Mouse (Mus musculus): ENCODE results near the gene Vmn2r3. TPM values are rescaled to one million over a fixed set of nuclear protein-coding genes. Genes with fewer than 3 reads are reported as not detected.
"Not testable (repeated sequence)": the region's sequence is repeated elsewhere in the genome, so short reads cannot be mapped to it uniquely, and the experiment has no call there.

Vmn2r3 gene
- not detected in 2 replicates for polyA plus RNA-seq (2014; fragmentation: Nextera tagmentation; extraction: Ambion mirVana)

GRCm38 (mm10) chr3:64289609-64290008 is at the start of gene Vmn2r3:
Gene Vmn2r3, minus strand, starts transcription at chr3:64289709.
- no peak within 1 kb of the TSS for H3K4me3 ChIP-seq (ENCODE audit: low read depth, low read length)
- H3K4me2 ChIP-seq = no peak within 1 kb of the TSS
- DNase-seq (ENCODE audit: low spot score, missing footprints) = no peak
- no peaks in the 10 kb centered on the region for H3K9me3 ChIP-seq (ENCODE audit: control insufficient read depth, low read length)
- no peak within 1 kb of the TSS for H3K27ac ChIP-seq (ENCODE audit: low read depth, low read length)
- no peaks in the 10 kb centered on the region for H3K36me3 ChIP-seq (ENCODE audit: control insufficient read depth, insufficient read depth, low read length)
- H3K27me3 ChIP-seq (ENCODE audit: control insufficient read depth, insufficient read depth, low read length) = no peaks in the 10 kb centered on the region
- 77% methylated on average over 1 of the region's 1 CpGs for WGBS
- no peak for ATAC-seq (ENCODE audit: low FRiP score)
- no peak within 1 kb of the TSS for H3K9ac ChIP-seq (ENCODE audit: low read length)
- H3K4me1 ChIP-seq (ENCODE audit: control insufficient read depth, insufficient read depth, low read length) = no peaks in the 10 kb centered on the region

DNA sequence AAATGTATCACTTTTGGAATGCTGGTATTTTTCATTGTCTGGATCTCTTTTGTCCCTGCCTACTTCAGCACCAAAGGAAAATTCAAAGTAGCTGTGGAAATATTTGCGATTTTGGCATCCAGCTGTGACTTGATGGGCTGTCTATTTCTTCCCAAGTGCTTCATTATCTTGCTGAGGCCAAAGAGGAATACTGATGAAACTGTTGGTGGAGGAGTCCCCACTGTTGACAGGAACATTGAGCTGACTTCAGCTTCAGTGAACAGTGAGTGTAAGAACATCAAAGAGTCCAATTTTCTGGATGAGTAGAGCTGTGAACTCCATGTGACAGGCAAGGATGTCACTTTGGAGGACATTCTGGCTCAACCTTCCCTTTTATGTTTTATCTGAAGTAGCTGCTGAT is 43.0 kb upstream of the Vmn2r3 start:
- H3K9me3 ChIP-seq (ENCODE audit: control insufficient read depth, low read length) = no peaks in the 10 kb centered on the region
- H3K9ac ChIP-seq (ENCODE audit: low read length) = no peak overlapping the region
- ATAC-seq (ENCODE audit: low FRiP score) (no peak), DNase-seq (ENCODE audit: low spot score, missing footprints) (no peak)
- H3K4me3 ChIP-seq (ENCODE audit: low read depth, low read length) = no peak overlapping the region
- no peak overlapping the region for H3K4me2 ChIP-seq
- WGBS = 40% methylated on average over 1 of the region's 1 CpGs
- H3K4me1 ChIP-seq (ENCODE audit: control insufficient read depth, insufficient read depth, low read length) = no peaks in the 10 kb centered on the region
- no peaks in the 10 kb centered on the region for H3K36me3 ChIP-seq (ENCODE audit: control insufficient read depth, insufficient read depth, low read length)
- H3K27ac ChIP-seq (ENCODE audit: low read depth, low read length) = no peak overlapping the region
- no peaks in the 10 kb centered on the region for H3K27me3 ChIP-seq (ENCODE audit: control insufficient read depth, insufficient read depth, low read length)

GRCm38 (mm10) chr3:64321824-64322223 is 32.3 kb upstream of the Vmn2r3 start:
- H3K4me3 ChIP-seq (ENCODE audit: low read depth, low read length) = no peak overlapping the region
- H3K4me1 ChIP-seq (ENCODE audit: control insufficient read depth, insufficient read depth, low read length) = no peaks in the 10 kb centered on the region
- no peak overlapping the region for H3K27ac ChIP-seq (ENCODE audit: low read depth, low read length)
- H3K9me3 ChIP-seq (ENCODE audit: control insufficient read depth, low read length) = no peaks in the 10 kb centered on the region
- DNase-seq (ENCODE audit: low spot score, missing footprints) (no peak), ATAC-seq (ENCODE audit: low FRiP score) (no peak)
- no peaks in the 10 kb centered on the region for H3K36me3 ChIP-seq (ENCODE audit: control insufficient read depth, insufficient read depth, low read length)
- H3K4me2 ChIP-seq = no peak overlapping the region
- no peaks in the 10 kb centered on the region for H3K27me3 ChIP-seq (ENCODE audit: control insufficient read depth, insufficient read depth, low read length)
- 59% methylated on average over 2 of the region's 2 CpGs for WGBS
- no peak overlapping the region for H3K9ac ChIP-seq (ENCODE audit: low read length)

DNA sequence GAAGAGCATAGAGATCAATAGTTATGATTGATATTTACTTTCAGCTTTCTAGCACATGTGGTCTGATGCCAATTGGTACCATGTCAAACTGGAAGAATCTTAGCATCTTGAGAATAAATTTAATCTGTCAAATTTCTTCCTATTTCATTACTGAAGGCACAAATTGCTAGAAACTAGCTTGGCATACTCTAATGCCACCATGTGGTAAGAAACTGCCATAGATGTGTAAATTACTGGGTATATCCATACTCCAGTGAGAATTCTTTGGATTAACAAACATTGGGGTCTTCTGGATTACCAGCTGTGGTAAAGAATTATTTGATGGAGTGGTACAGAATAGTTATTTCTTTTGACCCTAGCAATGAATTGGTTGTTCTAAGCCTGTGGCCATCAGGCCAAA is 17.3 kb upstream of the Vmn2r3 start:
- Histone ChIP-seq H3K4me2 (no peak overlapping the region), H3K4me3 (ENCODE audit: low read depth, low read length) (no peak overlapping the region), H3K27me3 (ENCODE audit: control insufficient read depth, insufficient read depth, low read length) (no peaks in the 10 kb centered on the region), H3K9me3 (ENCODE audit: control insufficient read depth, low read length) (no peaks in the 10 kb centered on the region), H3K9ac (ENCODE audit: low read length) (no peak overlapping the region), H3K36me3 (ENCODE audit: control insufficient read depth, insufficient read depth, low read length) (no peaks in the 10 kb centered on the region), H3K4me1 (ENCODE audit: control insufficient read depth, insufficient read depth, low read length) (no peaks in the 10 kb centered on the region), H3K27ac (ENCODE audit: low read depth, low read length) (no peak overlapping the region)
- no peak for ATAC-seq (ENCODE audit: low FRiP score)
- no peak for DNase-seq (ENCODE audit: low spot score, missing footprints)

GRCm38 (mm10) chr3:64265762-64266112 is 23.8 kb downstream of the Vmn2r3 start:
- Histone ChIP-seq H3K36me3 (ENCODE audit: control insufficient read depth, insufficient read depth, low read length) (no peaks in the 10 kb centered on the region), H3K4me1 (ENCODE audit: control insufficient read depth, insufficient read depth, low read length) (no peaks in the 10 kb centered on the region), H3K27ac (ENCODE audit: low read depth, low read length) (no peak overlapping the region), H3K4me3 (ENCODE audit: low read depth, low read length) (no peak overlapping the region), H3K9ac (ENCODE audit: low read length) (no peak overlapping the region), H3K27me3 (ENCODE audit: control insufficient read depth, insufficient read depth, low read length) (no peaks in the 10 kb centered on the region), H3K4me2 (no peak overlapping the region), H3K9me3 (ENCODE audit: control insufficient read depth, low read length) (no peaks in the 10 kb centered on the region)
- no peak for DNase-seq (ENCODE audit: low spot score, missing footprints)
- 8% methylated on average over 1 of the region's 1 CpGs for WGBS
- no peak for ATAC-seq (ENCODE audit: low FRiP score)

DNA sequence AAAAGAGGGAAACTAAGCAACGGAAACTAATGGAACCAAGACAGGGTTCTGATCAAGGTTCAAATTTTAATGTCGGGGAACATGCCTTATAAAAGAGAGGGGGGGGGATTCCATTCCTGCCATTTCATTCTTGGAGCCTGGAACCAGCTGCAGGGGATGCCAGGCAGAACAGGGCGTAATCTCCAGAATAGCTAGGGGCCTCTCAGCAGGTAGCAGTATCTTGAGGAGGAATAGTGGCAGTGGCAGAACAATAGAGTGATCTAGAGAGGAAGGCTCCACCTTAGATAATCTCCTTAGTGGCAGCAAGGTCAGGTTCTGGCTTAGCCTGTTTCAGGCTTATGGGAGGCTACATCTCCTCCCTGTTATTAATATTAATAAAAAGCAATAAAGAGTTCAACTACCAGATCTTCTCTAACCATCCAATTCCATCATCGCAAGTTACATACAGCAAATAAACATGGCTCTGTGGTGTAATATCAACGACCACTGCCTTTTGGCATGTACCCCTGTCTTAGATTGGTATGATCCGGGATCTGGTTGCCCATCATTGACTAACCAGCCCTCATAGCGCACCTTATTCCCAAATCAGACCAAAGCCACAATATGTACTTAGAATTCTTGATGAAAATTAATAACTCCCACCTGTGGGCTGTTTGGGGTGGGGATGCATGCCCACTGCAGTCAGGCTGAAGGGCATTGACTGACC is 24.3 kb downstream of the Vmn2r3 start:
- not testable (repeated sequence) for H3K9me3 ChIP-seq (ENCODE audit: control insufficient read depth, low read length); H3K27ac ChIP-seq (ENCODE audit: low read depth, low read length); H3K36me3 ChIP-seq (ENCODE audit: control insufficient read depth, insufficient read depth, low read length); H3K9ac ChIP-seq (ENCODE audit: low read length); H3K27me3 ChIP-seq (ENCODE audit: control insufficient read depth, insufficient read depth, low read length); H3K4me2 ChIP-seq; H3K4me3 ChIP-seq (ENCODE audit: low read depth, low read length); ATAC-seq (ENCODE audit: low FRiP score); DNase-seq (ENCODE audit: low spot score, missing footprints); H3K4me1 ChIP-seq (ENCODE audit: control insufficient read depth, insufficient read depth, low read length)
- 24% methylated on average over 7 of the region's 7 CpGs for WGBS

GRCm38 (mm10) chr3:64259582-64259981 is 29.9 kb downstream of the Vmn2r3 start:
- ATAC-seq (ENCODE audit: low FRiP score) = no peak
- Histone ChIP-seq H3K4me2 (no peak overlapping the region), H3K4me3 (ENCODE audit: low read depth, low read length) (no peak overlapping the region), H3K9me3 (ENCODE audit: control insufficient read depth, low read length) (no peaks in the 10 kb centered on the region), H3K27me3 (ENCODE audit: control insufficient read depth, insufficient read depth, low read length) (no peaks in the 10 kb centered on the region), H3K4me1 (ENCODE audit: control insufficient read depth, insufficient read depth, low read length) (no peaks in the 10 kb centered on the region), H3K36me3 (ENCODE audit: control insufficient read depth, insufficient read depth, low read length) (no peaks in the 10 kb centered on the region), H3K27ac (ENCODE audit: low read depth, low read length) (no peak overlapping the region), H3K9ac (ENCODE audit: low read length) (no peak overlapping the region)
- 93% methylated on average over 3 of the region's 3 CpGs for WGBS
- no peak for DNase-seq (ENCODE audit: low spot score, missing footprints)

- H3K9me3 ChIP-seq (ENCODE audit: control insufficient read depth, low read length) = no peaks in the 10 kb centered on the region
- H3K4me3 ChIP-seq (ENCODE audit: low read depth, low read length) = no peak overlapping the region
- H3K27me3 ChIP-seq (ENCODE audit: control insufficient read depth, insufficient read depth, low read length) = no peaks in the 10 kb centered on the region
- H3K4me2 ChIP-seq = no peak overlapping the region
- no peak for DNase-seq (ENCODE audit: low spot score, missing footprints)
- no peak overlapping the region for H3K9ac ChIP-seq (ENCODE audit: low read length)
- H3K27ac ChIP-seq (ENCODE audit: low read depth, low read length) = no peak overlapping the region
- no peaks in the 10 kb centered on the region for H3K4me1 ChIP-seq (ENCODE audit: control insufficient read depth, insufficient read depth, low read length)
- ATAC-seq (ENCODE audit: low FRiP score) = no peak
- no peaks in the 10 kb centered on the region for H3K36me3 ChIP-seq (ENCODE audit: control insufficient read depth, insufficient read depth, low read length)
- WGBS = 87% methylated on average over 5 of the region's 5 CpGs
Observed at GRCm38 (mm10) chr3:64251646-64252045, 37.9 kb downstream of the Vmn2r3 start.

DNA sequence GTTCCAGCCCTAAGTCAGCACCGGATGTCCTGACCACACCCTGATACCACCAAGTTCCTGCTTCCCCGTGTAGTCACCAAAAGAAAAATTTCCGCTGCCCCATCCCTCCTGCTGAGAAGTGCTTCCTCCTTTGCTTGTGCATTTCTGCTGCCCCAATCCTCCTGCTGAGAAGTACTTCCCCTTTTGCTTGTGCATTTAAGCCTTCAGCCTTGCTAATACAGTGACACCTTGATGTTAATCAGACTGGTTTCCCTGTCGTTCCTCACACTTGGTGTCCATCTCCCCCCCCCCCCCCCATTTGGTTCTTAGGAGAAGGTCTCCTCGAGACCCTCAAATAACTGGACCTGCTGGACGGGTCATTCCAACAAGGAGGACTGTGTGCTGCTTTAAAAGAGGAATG is 39.0 kb downstream of the Vmn2r3 start:
- 88% methylated on average over 6 of the region's 6 CpGs for WGBS
- H3K27me3 ChIP-seq (ENCODE audit: control insufficient read depth, insufficient read depth, low read length); ATAC-seq (ENCODE audit: low FRiP score); H3K9ac ChIP-seq (ENCODE audit: low read length); DNase-seq (ENCODE audit: low spot score, missing footprints); H3K4me2 ChIP-seq; H3K9me3 ChIP-seq (ENCODE audit: control insufficient read depth, low read length); H3K27ac ChIP-seq (ENCODE audit: low read depth, low read length); H3K4me3 ChIP-seq (ENCODE audit: low read depth, low read length); H3K36me3 ChIP-seq (ENCODE audit: control insufficient read depth, insufficient read depth, low read length); H3K4me1 ChIP-seq (ENCODE audit: control insufficient read depth, insufficient read depth, low read length): not testable (repeated sequence)

Measured in midbrain, embryonic 11.5 days (tissue).